ENCODE assay signal across 8 mouse cellular contexts in genomic region chr8:104341106-104341561, GRCm38 (mm10). TPM values are rescaled to one million over a fixed set of nuclear protein-coding genes. Genes with fewer than 3 reads are reported as not detected.
DNase-seq lines count a peak whose midpoint lies in the region; ATAC-seq and TF ChIP-seq lines count a peak whose summit lies in the region.

No protein-coding gene starts in this region.

- ATAC-seq in heart, embryonic 12.5 days (ENCODE audit: insufficient number of reproducible peaks, low FRiP score) = peak; percentile 79
- ATAC-seq in kidney, embryonic 16.5 days (ENCODE audit: low FRiP score, low TSS enrichment) = peak; percentile 79
- peak; percentile 69 for ATAC-seq in neural tube, embryonic 14.5 days (ENCODE audit: low read depth)
- no peak for ATAC-seq in erythroid progenitor cell, adult 5-6 weeks (replicated peaks; ENCODE audit: low FRiP score, poor library complexity, severe bottlenecking)

- WGBS in embryonic facial prominence, embryonic 10.5 days = 0% methylated on average over 24 of the region's 24 CpGs
- WGBS in heart, embryonic 12.5 days = 1% methylated on average over 24 of the region's 24 CpGs
- WGBS in kidney, embryonic 16.5 days = under 1% methylated on average over 23 of the region's 24 CpGs
- 2% methylated on average over 24 of the region's 24 CpGs for WGBS in lung, adult 2 months
- under 1% methylated on average over 24 of the region's 24 CpGs for WGBS in neural tube, embryonic 14.5 days

- no peaks in the 10 kb centered on the region for H3K9me3 ChIP-seq in embryonic facial prominence, embryonic 10.5 days
- no peaks in the 10 kb centered on the region for H3K9me3 ChIP-seq in heart, embryonic 12.5 days (replicated peaks)
- no peaks in the 10 kb centered on the region; the same call in 1 of the 2 replicates for H3K9me3 ChIP-seq in kidney, embryonic 16.5 days (ENCODE audit: low read length)
- H3K9me3 ChIP-seq in neural tube, embryonic 14.5 days (ENCODE audit: control insufficient read depth, low read length) = no peaks in the 10 kb centered on the region

- H3K4me1 ChIP-seq in embryonic facial prominence, embryonic 10.5 days = peaks cover 29% of the 10 kb centered on the region
- peaks cover 23% of the 10 kb centered on the region for H3K4me1 ChIP-seq in heart, embryonic 12.5 days (replicated peaks)
- peaks cover 18% of the 10 kb centered on the region for H3K4me1 ChIP-seq in kidney, embryonic 16.5 days (ENCODE audit: insufficient read depth, low read length)
- H3K4me1 ChIP-seq in lung, adult 2 months (ENCODE audit: control insufficient read depth, insufficient read depth, low read length) = no peaks in the 10 kb centered on the region; the same call in none of the 2 replicates
- no peaks in the 10 kb centered on the region for H3K4me1 ChIP-seq in neural tube, embryonic 14.5 days (ENCODE audit: control insufficient read depth, insufficient read depth, low read length)

- peak overlapping the region; percentile 88 for H3K4me2 ChIP-seq in heart, embryonic 12.5 days
- H3K4me2 ChIP-seq in kidney, embryonic 16.5 days (replicated peaks; ENCODE audit: low read depth, low read length) = peak overlapping the region; percentile 78
- peak overlapping the region; percentile 77 for H3K4me2 ChIP-seq in neural tube, embryonic 14.5 days (ENCODE audit: low read depth, low read length)

- peak; percentile 85; the same call in 1 of the 2 replicates for TF ChIP-seq POLR2A in lung, adult 2 months (IDR thresholded peaks at IDR 0.05; ENCODE audit: borderline replicate concordance, extremely low read depth, low read depth, low read length)

- peak; percentile 43 to 55 for DNase-seq in urinary bladder, adult 18-20 months (ENCODE audit: low spot score in 2 of 2)
- DNase-seq in urinary bladder, postnatal 10 days (ENCODE audit: low spot score) = no peak
- DNase-seq in embryonic facial prominence, embryonic 10.5 days (ENCODE audit: low spot score) = peak; percentile 83
- DNase-seq in lung, adult 2 months = peak; percentile 63

- H3K4me3 ChIP-seq in embryonic facial prominence, embryonic 10.5 days = peak overlapping the region; percentile 82
- H3K4me3 ChIP-seq in heart, embryonic 12.5 days = peak overlapping the region; percentile 65
- H3K4me3 ChIP-seq in kidney, embryonic 16.5 days (ENCODE audit: low read length) = peak overlapping the region; percentile 75
- H3K4me3 ChIP-seq in lung, adult 2 months (replicated peaks; ENCODE audit: extremely low read depth, low read depth, low read length) = peak overlapping the region; percentile 64
- peak overlapping the region; percentile 49 for H3K4me3 ChIP-seq in neural tube, embryonic 14.5 days (ENCODE audit: low read depth, low read length)

- no peaks in the 10 kb centered on the region for H3K27me3 ChIP-seq in embryonic facial prominence, embryonic 10.5 days (replicated peaks; ENCODE audit: low read depth, poor library complexity, severe bottlenecking)
- H3K27me3 ChIP-seq in heart, embryonic 12.5 days (replicated peaks) = no peaks in the 10 kb centered on the region
- H3K27me3 ChIP-seq in kidney, embryonic 16.5 days (ENCODE audit: insufficient read depth, low read length) = no peaks in the 10 kb centered on the region
- no peaks in the 10 kb centered on the region for H3K27me3 ChIP-seq in neural tube, embryonic 14.5 days (ENCODE audit: control insufficient read depth, insufficient read depth, low read length)

- H3K9ac ChIP-seq in heart, embryonic 12.5 days = peak overlapping the region; percentile 93
- H3K9ac ChIP-seq in kidney, embryonic 16.5 days (replicated peaks; ENCODE audit: low read length) = peak overlapping the region; percentile 88
- H3K9ac ChIP-seq in neural tube, embryonic 14.5 days (replicated peaks; ENCODE audit: low read depth, low read length) = peak overlapping the region; percentile 54

- TF ChIP-seq CTCF in lung, adult 2 months (IDR thresholded peaks at IDR 0.05; ENCODE audit: insufficient read depth, low read length) = no peak

- H3K36me3 ChIP-seq in embryonic facial prominence, embryonic 10.5 days (replicated peaks) = peaks cover 31% of the 10 kb centered on the region
- peaks cover 20% of the 10 kb centered on the region for H3K36me3 ChIP-seq in heart, embryonic 12.5 days
- peaks cover 9% of the 10 kb centered on the region; the same call in 1 of the 2 replicates for H3K36me3 ChIP-seq in kidney, embryonic 16.5 days (ENCODE audit: insufficient read depth, low read length)
- no peaks in the 10 kb centered on the region for H3K36me3 ChIP-seq in neural tube, embryonic 14.5 days (ENCODE audit: control insufficient read depth, insufficient read depth, low read length)

- peak overlapping the region; percentile 95 for H3K27ac ChIP-seq in embryonic facial prominence, embryonic 10.5 days (replicated peaks)
- peak overlapping the region; percentile 91 for H3K27ac ChIP-seq in heart, embryonic 12.5 days (ENCODE audit: poor library complexity, severe bottlenecking)
- peak overlapping the region; percentile 90 for H3K27ac ChIP-seq in kidney, embryonic 16.5 days (ENCODE audit: low read length)
- peak overlapping the region; percentile 6; the same call in 1 of the 2 replicates for H3K27ac ChIP-seq in neural tube, embryonic 14.5 days (ENCODE audit: low read depth, low read length)

RNA-seq across cellular contexts. Expression of gene Cmtm3, which starts 1.9 kb away (rescaled TPM):
- polyA plus RNA-seq in embryonic facial prominence, embryonic 10.5 days (2016; fragmentation: Nextera tagmentation; extraction: Ambion mirVana) = 93.4 and 105 TPM in 2 replicates
- polyA plus RNA-seq in heart, embryonic 12.5 days (2016; fragmentation: Nextera tagmentation; extraction: Ambion mirVana) = 107 and 112 TPM in 2 replicates
- polyA plus RNA-seq in kidney, embryonic 16.5 days (2015; fragmentation: Nextera tagmentation; extraction: Ambion mirVana) = 172 and 174 TPM in 2 replicates
- 154 and 173 TPM in 2 replicates for polyA plus RNA-seq in lung, adult 2 months (2012; rRNA removed)
- polyA plus RNA-seq in neural tube, embryonic 14.5 days (2014; fragmentation: Nextera tagmentation; extraction: Ambion mirVana) = 23.4 and 42.9 TPM in 2 replicates
- total RNA-seq in erythroid progenitor cell, adult 5-6 weeks (2015; ENCODE audit: low replicate concordance) = 2.9 and 10.8 TPM in 2 replicates
- 6.0 TPM in 1 of 2 replicates, not detected in the other for total RNA-seq in erythroid progenitor cell, adult 5-6 weeks (2017; ENCODE audit: low replicate concordance)

RNA-seq across cellular contexts. Expression of gene Cmtm2b, which starts 19.1 kb away (rescaled TPM):
- not detected in 2 replicates for polyA plus RNA-seq in embryonic facial prominence, embryonic 10.5 days (2016; fragmentation: Nextera tagmentation; extraction: Ambion mirVana)
- polyA plus RNA-seq in heart, embryonic 12.5 days (2016; fragmentation: Nextera tagmentation; extraction: Ambion mirVana) = not detected in 2 replicates
- polyA plus RNA-seq in kidney, embryonic 16.5 days (2015; fragmentation: Nextera tagmentation; extraction: Ambion mirVana) = not detected in 2 replicates
- not detected in 2 replicates for polyA plus RNA-seq in lung, adult 2 months (2012; rRNA removed)
- not detected in 2 replicates for polyA plus RNA-seq in neural tube, embryonic 14.5 days (2014; fragmentation: Nextera tagmentation; extraction: Ambion mirVana)
- total RNA-seq in erythroid progenitor cell, adult 5-6 weeks (2015; ENCODE audit: low replicate concordance) = not detected in 2 replicates
- not detected in 2 replicates for total RNA-seq in erythroid progenitor cell, adult 5-6 weeks (2017; ENCODE audit: low replicate concordance)

RNA-seq across cellular contexts. Expression of gene Gm11020, which starts 19.8 kb away (rescaled TPM):
- not detected in 2 replicates for polyA plus RNA-seq in embryonic facial prominence, embryonic 10.5 days (2016; fragmentation: Nextera tagmentation; extraction: Ambion mirVana)
- not detected in 2 replicates for polyA plus RNA-seq in heart, embryonic 12.5 days (2016; fragmentation: Nextera tagmentation; extraction: Ambion mirVana)
- not detected in 2 replicates for polyA plus RNA-seq in kidney, embryonic 16.5 days (2015; fragmentation: Nextera tagmentation; extraction: Ambion mirVana)
- polyA plus RNA-seq in lung, adult 2 months (2012; rRNA removed) = not detected in 2 replicates
- polyA plus RNA-seq in neural tube, embryonic 14.5 days (2014; fragmentation: Nextera tagmentation; extraction: Ambion mirVana) = not detected in 2 replicates
- not detected in 2 replicates for total RNA-seq in erythroid progenitor cell, adult 5-6 weeks (2015; ENCODE audit: low replicate concordance)
- not detected in 2 replicates for total RNA-seq in erythroid progenitor cell, adult 5-6 weeks (2017; ENCODE audit: low replicate concordance)

RNA-seq across cellular contexts. Expression of gene Cmtm1, which starts 31.2 kb away (rescaled TPM):
- polyA plus RNA-seq in embryonic facial prominence, embryonic 10.5 days (2016; fragmentation: Nextera tagmentation; extraction: Ambion mirVana) = not detected in 2 replicates
- not detected in 2 replicates for polyA plus RNA-seq in heart, embryonic 12.5 days (2016; fragmentation: Nextera tagmentation; extraction: Ambion mirVana)
- polyA plus RNA-seq in kidney, embryonic 16.5 days (2015; fragmentation: Nextera tagmentation; extraction: Ambion mirVana) = not detected in 2 replicates
- not detected in 2 replicates for polyA plus RNA-seq in lung, adult 2 months (2012; rRNA removed)
- not detected in 2 replicates for polyA plus RNA-seq in neural tube, embryonic 14.5 days (2014; fragmentation: Nextera tagmentation; extraction: Ambion mirVana)
- not detected in 2 replicates for total RNA-seq in erythroid progenitor cell, adult 5-6 weeks (2015; ENCODE audit: low replicate concordance)
- total RNA-seq in erythroid progenitor cell, adult 5-6 weeks (2017; ENCODE audit: low replicate concordance) = not detected in 2 replicates

RNA-seq across cellular contexts. Expression of gene Gm45711, which starts 31.3 kb away (rescaled TPM):
- polyA plus RNA-seq in embryonic facial prominence, embryonic 10.5 days (2016; fragmentation: Nextera tagmentation; extraction: Ambion mirVana) = not detected in 2 replicates
- not detected in 2 replicates for polyA plus RNA-seq in heart, embryonic 12.5 days (2016; fragmentation: Nextera tagmentation; extraction: Ambion mirVana)
- polyA plus RNA-seq in kidney, embryonic 16.5 days (2015; fragmentation: Nextera tagmentation; extraction: Ambion mirVana) = not detected in 2 replicates
- polyA plus RNA-seq in lung, adult 2 months (2012; rRNA removed) = not detected in 2 replicates
- polyA plus RNA-seq in neural tube, embryonic 14.5 days (2014; fragmentation: Nextera tagmentation; extraction: Ambion mirVana) = not detected in 2 replicates
- not detected in 2 replicates for total RNA-seq in erythroid progenitor cell, adult 5-6 weeks (2015; ENCODE audit: low replicate concordance)
- total RNA-seq in erythroid progenitor cell, adult 5-6 weeks (2017; ENCODE audit: low replicate concordance) = not detected in 2 replicates

Comparison
In these comparisons a context has a peak if more than half of its experiments do, and no peak if none do; other contexts are left out.
1. H3K27ac ChIP-seq: peak in every context shown above with its lines; median percentile 95 in embryonic facial prominence, embryonic 10.5 days; 91 in heart, embryonic 12.5 days; 90 in kidney, embryonic 16.5 days; 6 in neural tube, embryonic 14.5 days.